Mouse (Mus musculus) erythroid progenitor cell, adult 5-6 weeks (primary cell): ENCODE data around the gene Tbc1d4. TPM values are rescaled to one million over a fixed set of nuclear protein-coding genes. Genes with fewer than 3 reads are reported as not detected.

Source experiments
- ATAC-seq: replicated peaks from 2 replicates; pipeline ENCODE4 v1.8.0; 2016; ENCODE audit warnings: moderate number of reproducible peaks, mild to moderate bottlenecking, moderate TSS enrichment, inconsistent platforms; ENCODE audit not compliant: poor library complexity, low FRiP score, severe bottlenecking
- total RNA-seq, 2 experiments: library from RNA; stranded (forward) in 1 of 2; stranded (reverse) in 1 of 2; fragments of 150-400 nt in 1 of 2; fragments of 186-747, 209-891 nt in 1 of 2; gene quantifications; 2 replicates each; pipeline versions ENCODE4 v1.2.3 to v1.2.4; 2015 to 2017; ENCODE audit warnings: low replicate concordance in 2 of 2

The Tbc1d4 gene
- total RNA-seq, 2 experiments from 2014 or later = 0.08 to 2.1 TPM

DNA sequence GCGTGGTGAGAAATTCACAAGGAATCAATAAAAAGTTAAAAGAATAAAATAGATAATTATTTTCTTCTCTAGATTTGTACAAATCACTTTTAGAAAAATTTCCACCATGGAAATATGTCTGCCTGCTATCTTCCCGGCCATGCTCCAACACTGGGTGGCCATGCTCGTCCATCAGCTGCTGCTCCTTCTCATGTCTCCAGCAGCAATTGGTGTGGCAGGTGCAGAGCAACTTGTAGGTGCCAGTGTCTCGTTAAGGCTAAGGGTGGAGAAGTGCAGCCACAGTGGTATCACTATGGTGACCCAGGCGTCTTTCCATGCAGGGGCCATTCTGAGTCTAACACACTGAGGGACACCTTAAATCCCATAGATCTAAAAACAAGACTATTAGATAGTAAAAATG lies 67.8 kb downstream of the Tbc1d4 start:
- no peak for ATAC-seq

DNA sequence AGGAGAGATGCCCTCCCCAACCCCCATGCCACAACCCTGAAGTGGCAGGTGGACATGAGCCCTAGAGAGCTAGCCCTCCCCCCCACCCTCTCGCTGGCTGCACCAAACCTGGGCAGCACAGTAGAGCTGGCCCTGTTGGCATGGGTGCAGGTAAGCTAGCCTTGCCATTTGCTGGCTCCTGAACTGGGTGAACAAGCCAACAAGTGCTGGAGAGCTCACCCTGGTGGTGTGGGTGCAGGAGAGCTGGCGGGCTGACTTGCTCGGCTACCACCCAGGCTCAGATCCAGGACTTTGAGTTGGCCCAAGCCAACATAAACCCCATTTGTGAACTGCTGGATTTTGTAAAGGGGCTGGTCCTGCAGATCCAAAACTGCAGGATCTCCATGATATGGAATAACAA lies 68.5 kb downstream of the Tbc1d4 start:
- no peak for ATAC-seq

- no peak for ATAC-seq
Observed at GRCm38 (mm10) chr14:101537906-101538305, 71.1 kb downstream of the Tbc1d4 start.

DNA sequence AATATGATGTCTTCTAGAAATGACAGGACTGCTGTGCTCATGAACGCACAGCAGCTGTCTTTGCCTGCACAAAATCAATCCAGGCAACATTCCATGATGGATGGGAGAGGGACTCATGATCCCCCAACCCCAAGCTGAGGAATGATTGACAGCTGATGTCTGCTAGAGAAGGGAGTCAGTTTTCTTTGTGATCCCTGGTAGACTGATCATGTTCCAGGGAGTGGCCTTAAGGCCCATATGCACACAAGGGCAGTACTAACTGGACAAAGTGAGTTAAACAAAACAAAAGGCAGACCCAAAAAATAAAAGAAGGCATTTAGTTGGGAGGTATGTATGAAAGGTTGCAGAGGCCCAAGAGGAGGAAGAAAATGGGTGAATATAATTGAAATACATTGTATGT lies 71.6 kb downstream of the Tbc1d4 start:
- no peak for ATAC-seq

GRCm38 (mm10) chr14:101532090-101532695 lies 76.8 kb downstream of the Tbc1d4 start:
- ATAC-seq = no peak

- no peak for ATAC-seq
Observed at GRCm38 (mm10) chr14:101530455-101530854, 78.5 kb downstream of the Tbc1d4 start.

DNA sequence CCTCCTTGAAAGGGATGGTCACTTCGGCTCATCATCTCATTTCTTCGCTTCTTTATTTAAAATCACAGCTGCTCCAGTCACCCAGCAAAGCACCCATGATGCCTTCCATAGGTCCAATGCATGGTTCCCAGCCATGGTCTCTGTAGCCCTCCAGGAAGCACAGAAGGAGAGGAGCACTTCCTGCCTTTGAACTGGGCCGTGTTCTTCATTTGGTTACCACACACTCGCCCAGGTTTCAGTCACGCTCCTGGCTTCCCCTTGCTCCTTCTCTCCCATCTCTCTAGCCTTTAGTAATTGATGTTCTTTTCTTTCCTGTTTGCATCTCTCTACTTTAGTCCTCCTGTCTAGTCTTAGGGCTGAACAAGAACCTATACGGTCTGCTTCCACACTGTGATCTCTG lies 79.8 kb downstream of the Tbc1d4 start:
- no peak for ATAC-seq

DNA sequence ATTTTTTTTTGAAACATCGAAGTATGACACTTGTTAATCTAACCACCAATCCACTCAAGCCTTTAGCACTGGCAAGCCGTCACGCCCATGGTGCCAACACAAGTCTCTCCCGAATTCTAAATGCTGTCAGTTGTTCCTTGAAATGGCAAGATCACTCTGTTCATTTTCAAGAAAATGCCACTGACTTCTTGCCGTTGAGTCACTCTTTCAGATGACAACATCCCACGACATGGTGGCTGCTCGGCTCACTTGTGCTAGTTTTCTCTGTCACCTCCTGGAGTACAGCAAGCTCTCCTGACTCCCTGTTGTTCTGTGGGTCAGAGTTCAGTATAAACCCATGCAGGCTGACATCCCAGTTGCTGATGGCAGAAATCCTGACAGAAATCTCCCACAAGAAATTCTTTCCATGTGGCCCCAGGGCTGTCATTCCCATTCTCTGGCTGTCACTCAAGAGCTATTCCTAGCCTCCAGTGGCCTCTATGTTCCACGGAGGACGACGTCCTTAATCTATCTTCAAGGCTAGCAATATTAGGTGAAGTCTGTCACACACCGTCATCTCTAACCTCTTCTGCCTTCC lies 81.5 kb downstream of the Tbc1d4 start:
- no peak for ATAC-seq

DNA sequence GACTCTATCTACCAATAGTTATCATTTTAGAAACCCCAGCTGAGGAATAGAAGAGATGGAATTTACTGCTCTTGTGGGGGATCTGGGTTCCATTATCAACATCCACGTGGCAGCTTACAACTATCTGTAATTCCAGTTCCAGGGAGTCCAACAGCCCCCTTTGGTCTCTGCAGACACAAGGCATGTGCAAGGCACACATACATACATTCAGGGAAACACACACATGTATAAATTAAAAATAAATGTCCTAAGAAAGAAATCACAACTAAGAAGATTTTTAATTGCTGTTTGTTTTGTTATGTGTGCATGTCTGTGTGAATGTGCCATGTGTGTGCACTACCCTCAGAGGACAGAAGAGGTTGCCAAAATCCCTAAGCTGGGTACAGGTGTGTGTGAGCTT lies 82.5 kb downstream of the Tbc1d4 start:
- no peak for ATAC-seq

- ATAC-seq = no peak
Observed at GRCm38 (mm10) chr14:101519964-101520363, 89.0 kb downstream of the Tbc1d4 start.

GRCm38 (mm10) chr14:101518259-101518658 lies 90.7 kb downstream of the Tbc1d4 start:
- ATAC-seq = no peak

DNA sequence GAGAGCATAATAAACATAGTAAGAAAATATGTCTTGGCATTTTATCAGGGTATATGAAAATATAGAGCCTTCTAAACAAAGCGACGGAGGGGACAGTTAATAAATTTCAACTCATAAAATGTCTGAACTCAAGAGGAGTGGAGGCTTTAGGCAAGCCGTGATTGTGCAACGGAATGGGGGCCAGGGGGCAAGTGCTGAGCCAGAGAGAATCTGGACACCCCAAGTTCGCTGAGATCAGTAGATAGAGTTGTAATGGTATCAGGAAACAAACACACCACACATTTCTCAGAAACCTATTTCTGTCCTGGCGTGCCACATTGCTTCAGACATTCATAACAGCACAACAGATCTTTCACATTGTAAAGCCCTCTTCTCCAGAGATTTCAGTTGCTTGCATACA lies 91.2 kb downstream of the Tbc1d4 start:
- no peak for ATAC-seq

DNA sequence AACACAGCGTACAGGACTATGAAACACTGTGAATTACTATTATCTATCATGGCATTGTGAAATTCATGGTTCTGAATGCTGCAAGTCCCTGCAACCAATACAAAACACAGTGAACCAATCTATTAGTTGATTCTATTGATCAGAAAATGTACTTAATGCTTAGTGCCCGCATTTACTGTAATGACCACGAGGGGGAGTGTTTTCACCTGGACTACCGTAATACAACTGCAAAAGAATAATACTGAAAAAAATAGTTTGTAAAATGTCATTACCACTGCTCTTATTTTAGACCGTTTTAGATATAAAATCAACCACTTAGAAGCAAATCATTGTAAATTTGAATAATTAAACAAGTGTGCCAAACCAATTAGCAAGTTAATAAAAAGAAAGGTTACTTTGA lies 91.7 kb downstream of the Tbc1d4 start:
- ATAC-seq = no peak

GRCm38 (mm10) chr14:101516864-101517263 lies 92.1 kb downstream of the Tbc1d4 start:
- no peak for ATAC-seq

DNA sequence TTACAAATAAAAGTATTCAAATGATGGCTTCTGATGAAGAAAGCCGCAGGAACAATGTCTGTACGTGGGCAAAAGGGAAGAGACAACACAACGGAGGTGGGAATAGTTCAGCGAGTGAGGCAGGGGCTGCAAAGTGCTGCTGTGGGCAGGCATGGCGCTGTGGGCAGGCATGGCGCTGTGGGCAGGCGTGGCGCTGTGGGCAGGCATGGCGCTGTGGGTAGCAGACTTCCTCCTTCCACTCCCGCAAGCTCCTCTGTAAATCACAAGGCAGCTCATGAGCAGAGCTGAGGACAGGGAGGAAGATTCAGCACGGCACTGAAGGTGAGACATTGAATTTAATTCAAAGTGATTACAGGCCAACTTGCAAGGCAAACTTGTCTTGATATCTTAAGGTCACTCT lies 93.0 kb downstream of the Tbc1d4 start:
- no peak for ATAC-seq

- ATAC-seq = no peak
Observed at GRCm38 (mm10) chr14:101515271-101515670, 93.7 kb downstream of the Tbc1d4 start.

- ATAC-seq = no peak
Observed at GRCm38 (mm10) chr14:101514557-101514971, 94.4 kb downstream of the Tbc1d4 start.

DNA sequence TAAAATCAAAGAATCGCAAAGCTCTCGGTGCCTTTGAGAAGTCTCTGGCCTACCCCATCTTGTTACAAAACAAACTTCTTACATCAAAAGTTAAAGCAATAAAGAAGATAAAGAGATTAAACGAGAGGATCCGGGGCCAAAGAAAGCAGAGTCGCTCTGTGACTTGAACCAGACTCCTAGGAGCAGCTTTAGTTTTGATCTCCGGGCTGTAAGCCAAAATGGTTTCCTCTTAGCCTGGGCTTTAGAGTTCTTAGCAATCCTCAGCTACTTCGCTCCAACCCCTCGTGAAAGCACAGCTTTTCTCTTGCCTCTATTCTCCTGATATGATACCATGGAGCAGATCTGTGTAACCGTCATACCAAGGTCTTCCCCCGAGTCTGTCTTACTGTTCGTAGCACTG lies 95.8 kb downstream of the Tbc1d4 start:
- no peak for ATAC-seq

GRCm38 (mm10) chr14:101511410-101511809 lies 97.6 kb downstream of the Tbc1d4 start:
- ATAC-seq = no peak

DNA sequence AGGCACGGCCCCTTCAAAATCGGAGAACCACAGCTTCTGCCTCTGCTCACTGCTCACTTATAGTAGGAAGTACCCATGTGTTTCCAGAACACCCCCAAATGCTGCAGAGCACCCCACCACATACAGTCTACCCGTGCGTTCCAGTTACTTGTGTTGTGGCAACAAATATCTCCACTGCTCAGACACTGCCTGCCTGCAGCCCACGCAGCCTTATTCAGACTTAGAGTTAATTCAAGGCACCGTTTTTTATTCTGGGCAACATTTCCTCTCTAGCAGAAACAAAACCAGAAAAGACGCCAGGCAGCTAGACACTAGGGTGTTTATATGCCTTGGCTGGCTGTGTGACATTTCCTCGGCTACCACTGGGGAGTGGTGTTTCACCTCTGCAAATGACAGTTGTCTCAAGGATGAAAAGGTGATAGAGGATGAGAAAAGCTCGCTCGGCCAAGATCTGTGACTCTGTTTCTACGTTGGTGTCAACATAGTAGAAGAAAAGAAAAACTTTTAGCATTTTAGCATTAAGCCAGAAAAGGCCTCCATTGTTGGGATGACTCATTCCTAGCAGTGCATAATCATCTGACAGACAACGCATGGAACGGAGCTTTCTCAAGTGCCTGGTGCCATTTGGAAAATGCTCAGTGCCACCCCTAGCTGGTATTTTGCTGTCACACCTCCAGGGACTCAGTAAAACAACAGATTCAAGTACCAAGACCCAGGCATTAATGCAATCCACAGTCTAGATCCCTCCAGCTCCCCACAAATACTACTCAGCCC lies 98.3 kb downstream of the Tbc1d4 start:
- ATAC-seq = no peak

DNA sequence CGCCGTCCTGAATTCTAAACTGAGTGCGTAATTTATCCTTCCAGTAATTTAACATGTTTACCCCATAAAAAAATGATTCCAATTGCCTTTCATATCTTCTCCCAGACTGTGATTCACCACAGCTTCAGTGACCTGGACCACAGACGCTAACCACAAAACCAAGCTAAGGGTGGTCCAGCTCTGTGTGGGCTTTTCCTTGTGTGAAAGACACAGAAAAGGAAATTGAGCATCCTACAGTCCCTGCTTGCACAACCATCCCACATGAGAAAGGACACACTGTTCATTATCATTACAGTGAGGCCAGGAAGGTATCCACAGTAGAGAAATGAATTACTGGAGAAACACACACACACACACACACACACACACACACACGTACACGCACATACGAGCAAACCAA lies 99.2 kb downstream of the Tbc1d4 start:
- no peak for ATAC-seq
